Mouse (Mus musculus): ENCODE results near the gene Stra6.
A peak's percentile ranks its signal among the peaks of the same experiment; 100 is the strongest.

Stra6 gene

GRCm38 (mm10) chr9:58063531-58063930 lies at the start of gene Stra6:
Gene Stra6, plus strand, starts transcription at chr9:58063788.
- DNase-seq (ENCODE audit: low read depth): no peak

- peak; percentile 94 for DNase-seq (ENCODE audit: low read depth)
Observed at GRCm38 (mm10) chr9:58014393-58015160, 49.0 kb upstream of the Stra6 start.

- peak; percentile 52 for DNase-seq (ENCODE audit: low read depth)
Observed at GRCm38 (mm10) chr9:58015856-58016255, 47.7 kb upstream of the Stra6 start.

- no peak for DNase-seq (ENCODE audit: low read depth)
Observed at GRCm38 (mm10) chr9:58016962-58017361, 46.6 kb upstream of the Stra6 start.

- DNase-seq (ENCODE audit: low read depth): no peak
Observed at GRCm38 (mm10) chr9:58018385-58018784, 45.2 kb upstream of the Stra6 start.

GRCm38 (mm10) chr9:58025995-58026394 lies 37.6 kb upstream of the Stra6 start:
- DNase-seq (ENCODE audit: low read depth): no peak

- peak; percentile 56 for DNase-seq (ENCODE audit: low read depth)
Observed at GRCm38 (mm10) chr9:58027426-58028180, 36.0 kb upstream of the Stra6 start.

- no peak for DNase-seq (ENCODE audit: low read depth)
Observed at GRCm38 (mm10) chr9:58028841-58029240, 34.7 kb upstream of the Stra6 start.

- no peak for DNase-seq (ENCODE audit: low read depth)
Observed at GRCm38 (mm10) chr9:58029635-58030034, 34.0 kb upstream of the Stra6 start.

- no peak for DNase-seq (ENCODE audit: low read depth)
Observed at GRCm38 (mm10) chr9:58031895-58032294, 31.7 kb upstream of the Stra6 start.

GRCm38 (mm10) chr9:58035519-58035918 lies 28.1 kb upstream of the Stra6 start:
- no peak for DNase-seq (ENCODE audit: low read depth)

- peak; percentile 58 for DNase-seq (ENCODE audit: low read depth)
Observed at GRCm38 (mm10) chr9:58035951-58036698, 27.5 kb upstream of the Stra6 start.

- DNase-seq (ENCODE audit: low read depth): peak; percentile 58
Observed at GRCm38 (mm10) chr9:58036961-58037360, 26.6 kb upstream of the Stra6 start.

GRCm38 (mm10) chr9:58038500-58039168 lies 25.0 kb upstream of the Stra6 start:
- peak; percentile 76 for DNase-seq (ENCODE audit: low read depth)

- DNase-seq (ENCODE audit: low read depth): no peak
Observed at GRCm38 (mm10) chr9:58040977-58041376, 22.6 kb upstream of the Stra6 start.

- DNase-seq (ENCODE audit: low read depth): no peak
Observed at GRCm38 (mm10) chr9:58042391-58042790, 21.2 kb upstream of the Stra6 start.

- no peak for DNase-seq (ENCODE audit: low read depth)
Observed at GRCm38 (mm10) chr9:58043496-58044017, 20.0 kb upstream of the Stra6 start.

GRCm38 (mm10) chr9:58044828-58045227 lies 18.8 kb upstream of the Stra6 start:
- no peak for DNase-seq (ENCODE audit: low read depth)

- DNase-seq (ENCODE audit: low read depth): no peak
Observed at GRCm38 (mm10) chr9:58045646-58046045, 17.9 kb upstream of the Stra6 start.

- no peak for DNase-seq (ENCODE audit: low read depth)
Observed at GRCm38 (mm10) chr9:58047061-58047460, 16.5 kb upstream of the Stra6 start.

- DNase-seq (ENCODE audit: low read depth): no peak
Observed at GRCm38 (mm10) chr9:58048621-58049020, 15.0 kb upstream of the Stra6 start.

GRCm38 (mm10) chr9:58049186-58049585 lies 14.4 kb upstream of the Stra6 start:
- DNase-seq (ENCODE audit: low read depth): no peak

All from 416B (cell line).